Mouse (Mus musculus): ENCODE measurements around the gene Dst. TPM values are rescaled to one million over a fixed set of nuclear protein-coding genes. Genes with fewer than 3 reads are reported as not detected.

Dst gene
- polyA plus RNA-seq, 1 experiment from 2014 or later = 44.3 TPM

DNA sequence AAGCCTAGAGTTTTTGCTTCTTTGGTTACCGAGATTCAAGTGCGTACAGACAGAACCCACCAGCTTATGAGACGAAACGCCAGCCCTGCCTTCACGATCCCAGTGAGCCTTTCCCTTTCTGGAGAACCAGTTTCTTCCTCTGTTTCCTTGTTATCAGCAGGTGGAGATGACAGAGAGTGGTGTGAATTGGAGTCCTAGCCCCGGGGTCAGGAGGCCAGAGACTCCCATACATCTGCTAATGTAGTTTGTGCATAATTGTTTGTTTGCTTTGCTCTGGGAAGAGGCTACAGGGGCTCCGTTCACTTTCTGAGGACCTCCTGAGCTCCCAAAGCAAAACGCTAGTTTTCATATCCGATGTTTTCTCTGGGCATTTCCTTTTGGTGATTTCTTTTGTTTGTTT, 94.9 kb downstream of the Dst start:
- 32% methylated on average over 9 of the region's 9 CpGs for WGBS
- peaks cover 13% of the 10 kb centered on the region; the same call in 1 of the 2 replicates for H3K4me1 ChIP-seq (ENCODE audit: control insufficient read depth, insufficient read depth, low read length)
- H3K9me3 ChIP-seq (ENCODE audit: control insufficient read depth, low read length) = no peaks in the 10 kb centered on the region

DNA sequence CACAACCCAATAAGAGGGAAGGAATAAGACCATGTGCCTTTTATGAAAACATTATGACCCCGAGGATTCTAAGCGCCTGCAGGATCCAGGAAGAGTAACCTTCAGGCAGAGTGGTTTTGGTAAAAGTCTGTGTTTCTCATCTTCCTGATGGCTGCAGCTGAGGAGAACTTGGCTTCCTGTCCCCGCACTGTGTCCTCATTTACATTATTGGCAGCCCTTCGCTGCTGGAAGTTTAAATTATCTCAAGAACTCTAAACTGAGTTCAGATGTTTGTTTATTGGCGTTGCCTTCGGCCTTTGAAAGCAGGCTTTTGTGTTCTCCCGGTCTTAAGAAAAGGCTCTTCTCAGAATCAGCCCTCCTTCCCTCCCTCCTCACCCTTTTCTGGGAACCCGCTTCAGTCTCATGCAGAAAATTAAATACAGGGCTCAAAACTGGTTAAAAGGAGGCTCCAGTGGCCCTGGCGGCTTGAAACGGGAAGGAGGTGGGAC, 97.3 kb downstream of the Dst start:
- H3K9me3 ChIP-seq (ENCODE audit: control insufficient read depth, low read length) = no peaks in the 10 kb centered on the region
- H3K27me3 ChIP-seq (ENCODE audit: control insufficient read depth, insufficient read depth, low read length) = no peaks in the 10 kb centered on the region
- H3K27ac ChIP-seq (ENCODE audit: low read depth, low read length) = no peak overlapping the region
- 4% methylated on average over 10 of the region's 10 CpGs for WGBS
- H3K4me3 ChIP-seq (ENCODE audit: low read length) = peak overlapping the region; percentile 54
- no peak; the same call in 1 of the 2 replicates for ATAC-seq (ENCODE audit: low FRiP score, low TSS enrichment)
- peak overlapping the region; percentile 80 for H3K4me2 ChIP-seq (replicated peaks; ENCODE audit: low read depth, low read length)
- H3K36me3 ChIP-seq (ENCODE audit: control insufficient read depth, insufficient read depth, low read length) = no peaks in the 10 kb centered on the region
- H3K9ac ChIP-seq (ENCODE audit: low read depth, low read length) = peak overlapping the region; percentile 58
- peaks cover 15% of the 10 kb centered on the region; the same call in 1 of the 2 replicates for H3K4me1 ChIP-seq (ENCODE audit: control insufficient read depth, insufficient read depth, low read length)

More for the DNA sequence above, 94.9 kb downstream of the Dst start:
- H3K27me3 ChIP-seq (ENCODE audit: control insufficient read depth, insufficient read depth, low read length) = no peaks in the 10 kb centered on the region
- H3K4me3 ChIP-seq (ENCODE audit: low read length) = no peak overlapping the region
- no peaks in the 10 kb centered on the region for H3K36me3 ChIP-seq (ENCODE audit: control insufficient read depth, insufficient read depth, low read length)
- H3K9ac ChIP-seq (ENCODE audit: low read depth, low read length) = no peak overlapping the region
- no peak overlapping the region for H3K4me2 ChIP-seq (replicated peaks; ENCODE audit: low read depth, low read length)
- no peak overlapping the region for H3K27ac ChIP-seq (ENCODE audit: low read depth, low read length)
- ATAC-seq (ENCODE audit: low FRiP score, low TSS enrichment) = no peak

DNA sequence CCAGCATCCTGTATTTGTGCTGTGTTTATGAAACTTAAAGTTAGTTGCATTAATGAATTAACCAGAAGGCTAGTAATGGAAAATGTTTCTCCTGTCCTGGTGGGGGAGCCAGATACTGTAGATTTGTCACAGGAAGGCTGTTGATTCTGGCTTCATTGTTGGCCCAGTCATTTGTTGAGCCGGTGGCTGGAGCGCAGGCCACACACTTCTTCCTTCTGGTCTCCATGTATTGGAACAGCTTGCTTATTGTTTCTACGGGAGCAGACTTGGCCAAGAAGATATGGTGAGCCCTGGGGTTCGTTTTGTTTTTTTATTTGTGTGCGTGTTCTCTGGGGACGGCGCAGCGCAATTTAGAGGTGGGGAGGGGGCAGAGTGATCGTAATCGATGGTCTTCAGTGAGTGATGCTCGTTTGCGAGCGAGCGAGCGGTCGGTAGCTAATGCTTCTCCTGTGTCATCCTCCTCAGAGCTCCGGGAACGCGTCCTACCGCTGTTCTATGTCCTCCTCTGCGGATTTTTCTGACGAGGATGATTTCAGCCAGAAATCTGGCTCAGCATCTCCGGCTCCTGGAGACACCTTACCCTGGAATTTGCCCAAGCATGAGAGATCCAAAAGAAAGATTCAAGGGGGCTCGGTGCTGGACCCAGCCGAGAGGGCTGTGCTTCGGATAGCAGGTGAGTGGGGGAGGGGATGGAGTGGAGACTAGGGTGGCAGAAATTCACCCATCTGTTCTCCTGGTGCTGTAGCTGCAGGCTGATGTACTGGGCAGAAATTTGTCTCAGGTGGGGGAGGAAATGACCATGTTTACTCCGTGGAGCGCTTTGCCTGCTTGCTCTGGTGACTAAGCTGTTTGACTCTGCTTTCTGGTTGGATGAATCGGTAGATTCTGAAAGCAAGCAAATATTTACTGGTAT, 98.0 kb downstream of the Dst start:
- peak; percentile 77 for ATAC-seq (ENCODE audit: low FRiP score, low TSS enrichment)
- H3K4me1 ChIP-seq (ENCODE audit: control insufficient read depth, insufficient read depth, low read length) = peaks cover 15% of the 10 kb centered on the region; the same call in 1 of the 2 replicates
- H3K9ac ChIP-seq (ENCODE audit: low read depth, low read length) = peak overlapping the region; percentile 58
- peak overlapping the region; percentile 80 for H3K4me2 ChIP-seq (replicated peaks; ENCODE audit: low read depth, low read length)
- no peaks in the 10 kb centered on the region for H3K9me3 ChIP-seq (ENCODE audit: control insufficient read depth, low read length)
- no peaks in the 10 kb centered on the region for H3K27me3 ChIP-seq (ENCODE audit: control insufficient read depth, insufficient read depth, low read length)
- under 1% methylated on average over 29 of the region's 29 CpGs for WGBS
- no peaks in the 10 kb centered on the region for H3K36me3 ChIP-seq (ENCODE audit: control insufficient read depth, insufficient read depth, low read length)
- peak overlapping the region; percentile 19; the same call in 1 of the 2 replicates for H3K27ac ChIP-seq (ENCODE audit: low read depth, low read length)
- H3K4me3 ChIP-seq (ENCODE audit: low read length) = peak overlapping the region; percentile 54

DNA sequence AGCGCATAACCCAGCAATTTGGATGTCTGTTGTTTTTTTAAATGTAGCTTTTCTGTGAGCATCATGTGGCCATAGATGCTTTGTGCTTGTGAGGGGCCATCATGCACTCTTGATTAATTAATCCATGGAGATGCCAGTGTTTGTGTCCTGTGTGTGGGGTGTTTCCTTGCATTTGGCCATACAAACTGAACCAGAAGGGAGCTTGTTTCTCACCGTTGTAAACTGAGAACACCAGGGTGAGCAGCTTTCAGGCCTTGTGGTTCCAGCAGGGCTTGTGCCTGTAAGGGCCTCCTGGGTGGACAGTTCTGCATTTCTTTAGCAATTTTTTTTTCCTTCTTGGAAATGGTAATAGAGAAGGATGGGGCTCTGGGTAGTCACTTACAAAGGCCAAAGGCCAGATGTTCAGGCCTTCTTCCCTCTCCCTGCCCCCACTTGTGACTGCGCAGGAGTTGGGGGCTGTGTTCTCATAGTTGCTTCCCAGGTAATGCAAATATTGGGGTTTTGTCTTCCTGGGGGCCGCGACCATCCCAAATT, 98.9 kb downstream of the Dst start:
- 0 out of 2 replicates have a peak overlapping the region, but pooled peaks have one; percentile 58 for H3K9ac ChIP-seq (ENCODE audit: low read depth, low read length)
- H3K4me2 ChIP-seq (replicated peaks; ENCODE audit: low read depth, low read length) = peak overlapping the region; percentile 80
- H3K36me3 ChIP-seq (ENCODE audit: control insufficient read depth, insufficient read depth, low read length) = no peaks in the 10 kb centered on the region
- no peak for ATAC-seq (ENCODE audit: low FRiP score, low TSS enrichment)
- H3K27me3 ChIP-seq (ENCODE audit: control insufficient read depth, insufficient read depth, low read length) = no peaks in the 10 kb centered on the region
- 28% methylated on average over 5 of the region's 5 CpGs for WGBS
- H3K27ac ChIP-seq (ENCODE audit: low read depth, low read length) = no peak overlapping the region
- H3K9me3 ChIP-seq (ENCODE audit: control insufficient read depth, low read length) = no peaks in the 10 kb centered on the region
- H3K4me1 ChIP-seq (ENCODE audit: control insufficient read depth, insufficient read depth, low read length) = peaks cover 15% of the 10 kb centered on the region; the same call in 1 of the 2 replicates
- H3K4me3 ChIP-seq (ENCODE audit: low read length) = peak overlapping the region; percentile 54; the same call in 1 of the 2 replicates

DNA sequence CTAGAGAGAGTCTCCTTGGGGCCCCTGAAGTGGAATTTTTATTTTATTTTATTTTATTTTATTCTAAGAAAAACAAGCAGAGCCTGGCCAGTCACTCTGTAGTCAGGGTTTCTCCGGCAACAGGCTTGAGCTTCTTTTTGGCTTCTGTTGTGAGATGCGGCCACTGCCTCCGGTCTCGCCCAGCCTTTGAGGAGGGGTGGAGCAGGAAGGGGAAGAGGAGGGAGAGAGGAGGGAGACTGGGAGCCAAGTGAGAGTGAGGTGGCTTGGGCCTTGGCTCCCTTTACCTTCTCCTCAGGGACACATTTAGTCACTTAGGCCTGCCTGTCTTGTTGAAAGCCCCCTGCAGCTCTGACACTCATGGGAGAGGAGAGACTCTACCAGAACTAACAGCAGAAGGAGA, 99.4 kb downstream of the Dst start:
- Histone ChIP-seq H3K27me3 (ENCODE audit: control insufficient read depth, insufficient read depth, low read length) (no peaks in the 10 kb centered on the region), H3K4me3 (ENCODE audit: low read length) (peak overlapping the region; percentile 54; the same call in 1 of the 2 replicates), H3K36me3 (ENCODE audit: control insufficient read depth, insufficient read depth, low read length) (no peaks in the 10 kb centered on the region), H3K9ac (ENCODE audit: low read depth, low read length) (no peak overlapping the region), H3K4me2 (replicated peaks; ENCODE audit: low read depth, low read length) (peak overlapping the region; percentile 80), H3K9me3 (ENCODE audit: control insufficient read depth, low read length) (no peaks in the 10 kb centered on the region), H3K4me1 (ENCODE audit: control insufficient read depth, insufficient read depth, low read length) (peaks cover 15% of the 10 kb centered on the region; the same call in 1 of the 2 replicates), H3K27ac (ENCODE audit: low read depth, low read length) (no peak overlapping the region)
- no peak for ATAC-seq (ENCODE audit: low FRiP score, low TSS enrichment)
- WGBS = 38% methylated on average over 4 of the region's 4 CpGs

DNA sequence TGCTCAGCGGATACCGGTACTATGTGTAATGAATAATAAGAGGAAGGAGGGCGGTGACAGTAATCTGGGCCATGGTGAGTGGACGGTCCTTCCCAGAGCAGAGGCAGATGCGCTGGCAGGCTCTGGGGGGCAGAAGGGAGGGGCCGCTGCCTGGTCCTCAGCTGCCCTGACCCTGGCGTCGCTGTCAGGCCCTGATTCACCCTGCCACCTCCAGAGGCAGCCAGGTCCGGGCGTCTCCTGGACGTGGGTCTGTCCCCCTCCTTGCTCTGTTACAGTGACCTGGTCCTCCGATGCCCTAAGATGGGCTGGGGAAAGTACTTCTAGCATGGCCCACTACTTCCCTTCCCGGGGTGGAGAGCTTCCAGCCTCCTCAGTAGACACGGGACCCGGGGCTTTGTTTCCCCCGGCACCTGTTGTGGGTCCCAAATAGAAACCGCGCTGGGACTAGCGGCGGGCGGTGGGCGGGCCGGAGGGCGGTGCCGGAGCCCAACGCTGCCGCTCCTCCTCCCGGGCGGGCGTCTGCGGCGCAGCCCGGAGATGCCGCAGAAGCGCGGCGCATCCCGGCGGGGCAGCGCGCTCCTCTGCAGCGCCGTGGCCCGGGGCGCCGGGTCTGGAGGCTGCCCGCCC, 103.1 kb downstream of the Dst start:
- under 1% methylated on average over 47 of the region's 47 CpGs for WGBS
- Histone ChIP-seq H3K9me3 (ENCODE audit: control insufficient read depth, low read length) (no peaks in the 10 kb centered on the region), H3K9ac (ENCODE audit: low read depth, low read length) (peak overlapping the region; percentile 72), H3K4me2 (replicated peaks; ENCODE audit: low read depth, low read length) (peak overlapping the region; percentile 90), H3K27ac (ENCODE audit: low read depth, low read length) (peak overlapping the region; percentile 71), H3K27me3 (ENCODE audit: control insufficient read depth, insufficient read depth, low read length) (no peaks in the 10 kb centered on the region), H3K36me3 (ENCODE audit: control insufficient read depth, insufficient read depth, low read length) (no peaks in the 10 kb centered on the region), H3K4me3 (ENCODE audit: low read length) (peak overlapping the region; percentile 71), H3K4me1 (ENCODE audit: control insufficient read depth, insufficient read depth, low read length) (peaks cover 9% of the 10 kb centered on the region; the same call in 1 of the 2 replicates)
- peak; percentile 82 for ATAC-seq (ENCODE audit: low FRiP score, low TSS enrichment)

DNA sequence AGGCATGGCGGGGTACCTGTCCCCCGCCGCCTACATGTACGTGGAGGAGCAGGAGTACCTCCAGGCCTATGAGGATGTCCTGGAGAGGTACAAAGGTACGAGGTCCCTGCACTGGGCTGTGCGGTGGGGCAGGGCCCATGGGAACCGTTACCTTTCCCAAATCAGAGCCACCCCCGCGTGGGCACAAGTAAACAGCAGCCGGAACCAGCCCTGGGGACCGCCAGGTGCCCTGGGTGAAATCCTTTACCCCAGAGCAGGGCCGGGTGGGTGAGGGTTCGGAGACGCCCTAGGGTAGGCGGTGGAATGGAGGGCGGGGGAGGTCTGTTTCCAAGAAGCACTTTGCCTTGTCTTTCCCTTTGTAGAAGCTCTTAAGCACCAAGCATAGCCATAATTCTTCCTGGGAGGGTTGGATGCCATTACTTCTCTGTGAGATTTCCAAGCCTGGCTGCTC, 103.8 kb downstream of the Dst start:
- H3K27me3 ChIP-seq (ENCODE audit: control insufficient read depth, insufficient read depth, low read length) = no peaks in the 10 kb centered on the region
- peak; percentile 51 for ATAC-seq (ENCODE audit: low FRiP score, low TSS enrichment)
- peaks cover 6% of the 10 kb centered on the region; the same call in 1 of the 2 replicates for H3K4me1 ChIP-seq (ENCODE audit: control insufficient read depth, insufficient read depth, low read length)
- no peaks in the 10 kb centered on the region for H3K9me3 ChIP-seq (ENCODE audit: control insufficient read depth, low read length)
- under 1% methylated on average over 16 of the region's 16 CpGs for WGBS
- no peaks in the 10 kb centered on the region for H3K36me3 ChIP-seq (ENCODE audit: control insufficient read depth, insufficient read depth, low read length)
- peak overlapping the region; percentile 71 for H3K27ac ChIP-seq (ENCODE audit: low read depth, low read length)
- H3K4me2 ChIP-seq (replicated peaks; ENCODE audit: low read depth, low read length) = peak overlapping the region; percentile 90
- peak overlapping the region; percentile 71 for H3K4me3 ChIP-seq (ENCODE audit: low read length)
- peak overlapping the region; percentile 72 for H3K9ac ChIP-seq (ENCODE audit: low read depth, low read length)

DNA sequence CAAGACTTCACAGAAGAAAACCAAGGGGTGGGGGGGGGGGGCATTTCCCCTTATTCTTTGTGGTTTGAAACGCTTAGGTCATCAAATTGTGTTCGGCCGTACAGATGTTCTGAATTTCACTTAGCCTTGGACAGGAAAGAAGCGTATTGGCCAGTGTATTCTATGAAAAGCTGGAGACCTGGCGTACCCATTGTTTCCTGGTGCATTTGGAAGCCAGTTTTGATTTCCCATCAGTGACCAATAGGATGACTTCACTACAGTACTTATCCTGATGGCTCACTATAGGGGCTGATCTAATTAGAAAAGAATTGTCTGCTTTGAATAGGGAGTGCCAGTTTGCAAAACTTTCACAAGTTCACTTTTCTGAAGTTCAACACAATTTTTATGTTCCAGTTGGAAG, 105.5 kb downstream of the Dst start:
- ATAC-seq (ENCODE audit: low FRiP score, low TSS enrichment) = no peak
- no peaks in the 10 kb centered on the region for H3K27me3 ChIP-seq (ENCODE audit: control insufficient read depth, insufficient read depth, low read length)
- H3K9ac ChIP-seq (ENCODE audit: low read depth, low read length) = no peak overlapping the region
- H3K4me1 ChIP-seq (ENCODE audit: control insufficient read depth, insufficient read depth, low read length) = peaks cover 7% of the 10 kb centered on the region; the same call in 1 of the 2 replicates
- H3K4me2 ChIP-seq (replicated peaks; ENCODE audit: low read depth, low read length) = peak overlapping the region; percentile 17
- no peaks in the 10 kb centered on the region for H3K36me3 ChIP-seq (ENCODE audit: control insufficient read depth, insufficient read depth, low read length)
- H3K27ac ChIP-seq (ENCODE audit: low read depth, low read length) = no peak overlapping the region
- WGBS = 71% methylated on average over 5 of the region's 5 CpGs
- H3K4me3 ChIP-seq (ENCODE audit: low read length) = peak overlapping the region; percentile 71; the same call in 1 of the 2 replicates
- no peaks in the 10 kb centered on the region for H3K9me3 ChIP-seq (ENCODE audit: control insufficient read depth, low read length)
